Mouse (Mus musculus): ENCODE measurements around the gene Trim63.

The Trim63 gene

DNA sequence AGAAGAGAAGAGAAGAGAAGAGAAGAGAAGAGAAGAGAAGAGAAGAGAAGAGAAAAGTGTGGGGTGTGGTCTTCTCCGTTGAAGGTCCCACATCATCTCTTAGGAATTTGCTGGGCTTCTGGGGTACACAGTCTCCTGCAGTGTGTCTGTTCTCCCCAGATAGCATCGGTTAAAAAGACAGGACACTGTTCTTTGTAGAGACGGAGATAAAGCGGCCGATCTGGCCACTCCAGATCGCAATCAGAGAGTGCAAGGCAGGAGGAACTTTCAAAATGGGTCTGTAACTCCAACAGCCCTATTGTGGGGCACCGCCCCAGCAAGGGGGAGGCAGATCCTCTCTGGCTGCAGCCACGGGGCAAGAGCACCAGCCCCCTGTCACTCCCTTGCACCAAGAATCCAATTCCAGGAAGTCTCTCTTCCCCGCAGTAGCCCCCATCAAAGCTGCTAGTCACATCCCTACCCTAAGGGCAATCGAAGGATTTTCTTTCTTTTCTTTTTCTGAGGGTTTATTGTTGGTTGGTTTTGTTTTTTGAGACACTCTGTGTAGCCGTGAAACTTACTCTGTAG is 27.4 kb downstream of the Trim63 start:
- DNase-seq (ENCODE audit: low spot score in 2 of 2) = no peak

DNA sequence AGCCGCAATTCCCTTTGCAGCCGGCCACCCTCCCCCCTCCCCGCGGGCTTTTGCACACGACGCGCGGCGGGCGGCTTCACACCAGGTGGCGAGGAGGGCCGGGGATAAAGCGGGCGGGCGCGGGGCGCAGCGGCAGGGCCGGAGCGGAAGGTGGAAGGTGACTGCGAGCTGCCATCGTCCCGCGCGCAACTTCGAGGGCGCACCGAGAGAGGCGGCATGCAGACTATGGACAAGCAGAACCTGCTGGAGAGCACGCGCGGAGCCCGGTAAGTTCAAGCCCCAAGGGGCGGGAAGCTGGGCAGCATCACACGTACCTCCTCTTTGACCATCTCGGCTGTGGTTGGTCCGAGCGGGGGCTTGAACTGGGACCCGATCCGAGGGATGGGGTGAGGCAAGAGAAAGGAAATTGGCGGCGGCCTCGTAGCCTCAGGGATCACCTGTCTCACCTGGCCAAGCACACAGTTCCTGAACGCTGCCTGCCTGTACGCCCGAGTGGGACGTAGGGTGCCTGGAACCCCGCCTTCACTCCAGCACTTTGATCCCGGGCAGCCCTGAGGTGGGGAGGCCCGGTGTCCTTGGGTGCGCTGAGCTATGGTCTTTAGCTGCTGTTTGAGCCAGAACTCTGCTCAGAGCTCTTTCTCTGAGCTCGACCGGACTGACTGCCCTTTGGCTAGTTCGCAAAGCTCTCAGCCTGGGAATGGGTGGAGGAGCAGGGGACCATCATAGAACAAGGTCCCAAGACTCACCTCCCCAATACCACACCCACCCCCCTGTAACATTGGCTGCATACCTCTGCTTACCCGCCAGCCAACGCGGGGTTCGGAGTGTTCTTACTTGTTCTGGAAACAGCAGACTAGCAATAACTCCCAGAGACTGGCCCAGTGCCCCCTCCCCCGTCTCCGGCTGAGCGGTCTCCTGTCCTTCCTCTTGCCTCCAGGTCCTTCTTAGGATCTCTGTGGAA is 28.4 kb downstream of the Trim63 start, which contains the start of gene Slc30a2:
Gene Slc30a2, plus strand, starts transcription at position 111 of the 961 bp plus-strand sequence.
- DNase-seq (ENCODE audit: low spot score in 2 of 2) = peak in 1 of 2 experiments; percentile 29

DNA sequence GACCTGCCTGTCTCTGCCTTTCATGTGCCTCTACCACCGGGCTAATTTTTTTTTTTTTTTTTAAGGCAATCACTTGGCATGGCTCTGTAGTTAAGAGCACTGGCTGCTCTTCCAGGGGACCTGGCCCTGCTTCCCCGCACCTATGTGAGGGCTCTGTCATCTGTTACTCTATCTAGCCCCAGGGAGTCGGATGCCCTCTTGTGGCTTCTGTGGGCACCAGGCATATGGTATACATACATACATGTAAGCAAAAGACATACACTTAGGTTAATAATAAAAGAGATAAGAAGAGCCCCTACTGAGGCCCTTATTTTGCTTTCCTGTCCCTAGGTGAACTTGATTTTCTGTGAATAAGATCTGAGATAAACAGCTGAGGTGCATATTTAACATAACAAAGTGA is 29.7 kb downstream of the Trim63 start:
- DNase-seq (ENCODE audit: low spot score in 2 of 2) = no peak

DNA sequence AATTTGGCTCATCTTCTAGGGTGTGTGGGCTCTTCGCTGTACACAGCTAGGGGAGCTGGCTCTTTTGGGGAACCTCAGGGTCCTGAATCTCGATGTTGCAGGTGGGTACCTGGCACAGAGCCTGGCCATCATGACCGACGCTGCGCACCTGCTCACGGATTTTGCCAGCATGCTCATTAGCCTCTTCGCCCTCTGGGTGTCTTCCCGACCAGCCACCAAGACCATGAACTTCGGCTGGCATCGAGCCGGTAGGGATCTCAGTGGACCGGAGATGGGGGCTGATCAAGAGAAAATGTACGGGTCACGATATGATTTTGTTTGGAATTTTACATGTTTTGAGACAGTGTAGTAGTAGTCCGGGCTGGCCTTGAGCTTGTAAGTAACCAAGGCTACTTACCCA is 30.9 kb downstream of the Trim63 start:
- DNase-seq (ENCODE audit: low spot score in 2 of 2) = no peak

DNA sequence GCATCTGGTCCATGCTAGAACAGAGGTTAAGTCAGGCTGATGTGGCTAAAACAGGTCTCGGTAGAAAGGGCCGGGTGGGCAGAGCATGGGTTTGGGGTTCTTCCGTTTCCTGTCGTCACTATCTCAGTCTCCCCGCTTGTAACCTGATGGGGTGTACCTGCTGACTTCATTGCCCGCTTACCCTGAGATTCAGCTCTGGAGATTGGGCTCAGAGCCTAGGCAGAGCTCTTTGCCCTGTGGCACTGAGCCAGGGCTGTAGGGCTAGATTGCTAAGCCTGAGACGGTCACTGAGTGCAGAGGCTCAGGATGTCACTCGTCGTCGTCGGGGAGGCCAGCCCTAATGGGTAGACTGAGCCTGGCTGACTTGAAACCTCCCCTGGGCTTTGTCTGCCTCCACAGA is 33.2 kb downstream of the Trim63 start:
- DNase-seq (ENCODE audit: low spot score in 2 of 2) = no peak

DNA sequence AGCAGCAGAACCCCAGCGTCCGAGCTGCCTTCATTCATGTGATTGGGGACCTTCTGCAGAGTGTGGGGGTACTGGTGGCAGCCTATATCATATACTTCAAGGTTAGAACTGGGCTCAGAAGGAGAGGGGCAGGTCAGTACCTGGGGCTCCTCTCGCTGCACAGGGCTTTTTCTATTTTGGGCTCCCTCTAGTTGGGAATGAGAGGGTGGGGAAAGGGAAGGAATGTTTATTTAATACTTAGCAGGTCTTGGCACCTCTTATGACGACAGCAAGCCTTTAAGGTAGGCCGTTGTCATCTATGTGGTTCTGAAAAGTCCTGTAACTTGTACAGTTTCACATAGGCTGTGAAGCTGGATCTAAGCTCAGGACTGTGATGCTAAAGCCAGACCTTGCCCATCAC is 33.6 kb downstream of the Trim63 start:
- no peak for DNase-seq (ENCODE audit: low spot score in 2 of 2)

DNA sequence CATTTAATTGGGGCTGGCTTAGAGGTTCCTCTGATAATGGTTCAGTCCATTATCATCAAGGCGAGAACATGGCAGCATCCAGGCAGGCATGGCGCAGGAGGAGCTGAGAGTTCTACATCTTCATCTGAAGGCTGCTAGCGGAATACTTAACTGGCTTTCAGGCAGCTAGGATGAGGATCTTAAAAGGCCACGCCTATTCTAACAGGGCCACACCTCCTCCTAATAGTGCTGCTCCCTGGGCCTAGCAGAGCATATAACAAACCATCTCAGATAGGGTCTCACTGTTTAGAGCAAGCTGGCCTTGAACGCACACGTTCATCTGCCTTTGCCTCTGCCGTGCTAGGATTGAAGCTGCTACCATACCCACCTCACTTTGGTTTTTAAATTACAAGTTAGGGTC is 34.9 kb downstream of the Trim63 start:
- no peak for DNase-seq (ENCODE audit: low spot score in 2 of 2)

DNA sequence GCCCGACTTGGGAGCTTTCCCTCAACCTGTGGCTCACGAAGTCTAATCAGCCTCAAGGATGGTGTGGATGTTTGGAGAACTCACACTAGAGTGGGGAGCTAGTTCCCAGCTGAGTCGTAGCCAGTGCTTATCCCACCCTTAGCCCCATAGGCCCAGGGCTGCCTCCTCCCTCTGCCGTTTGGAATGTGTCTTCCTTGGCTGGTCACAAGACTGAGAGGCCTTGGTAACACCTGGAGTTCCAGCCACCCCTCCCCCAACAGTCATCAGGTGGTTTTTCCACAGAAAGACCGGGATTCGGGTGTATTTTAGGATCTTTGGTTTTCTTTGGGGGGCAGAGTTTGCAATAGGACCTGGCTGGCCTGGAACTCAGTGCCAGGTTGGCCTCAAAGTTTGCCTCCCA is 35.7 kb downstream of the Trim63 start:
- no peak for DNase-seq (ENCODE audit: low spot score in 2 of 2)

DNA sequence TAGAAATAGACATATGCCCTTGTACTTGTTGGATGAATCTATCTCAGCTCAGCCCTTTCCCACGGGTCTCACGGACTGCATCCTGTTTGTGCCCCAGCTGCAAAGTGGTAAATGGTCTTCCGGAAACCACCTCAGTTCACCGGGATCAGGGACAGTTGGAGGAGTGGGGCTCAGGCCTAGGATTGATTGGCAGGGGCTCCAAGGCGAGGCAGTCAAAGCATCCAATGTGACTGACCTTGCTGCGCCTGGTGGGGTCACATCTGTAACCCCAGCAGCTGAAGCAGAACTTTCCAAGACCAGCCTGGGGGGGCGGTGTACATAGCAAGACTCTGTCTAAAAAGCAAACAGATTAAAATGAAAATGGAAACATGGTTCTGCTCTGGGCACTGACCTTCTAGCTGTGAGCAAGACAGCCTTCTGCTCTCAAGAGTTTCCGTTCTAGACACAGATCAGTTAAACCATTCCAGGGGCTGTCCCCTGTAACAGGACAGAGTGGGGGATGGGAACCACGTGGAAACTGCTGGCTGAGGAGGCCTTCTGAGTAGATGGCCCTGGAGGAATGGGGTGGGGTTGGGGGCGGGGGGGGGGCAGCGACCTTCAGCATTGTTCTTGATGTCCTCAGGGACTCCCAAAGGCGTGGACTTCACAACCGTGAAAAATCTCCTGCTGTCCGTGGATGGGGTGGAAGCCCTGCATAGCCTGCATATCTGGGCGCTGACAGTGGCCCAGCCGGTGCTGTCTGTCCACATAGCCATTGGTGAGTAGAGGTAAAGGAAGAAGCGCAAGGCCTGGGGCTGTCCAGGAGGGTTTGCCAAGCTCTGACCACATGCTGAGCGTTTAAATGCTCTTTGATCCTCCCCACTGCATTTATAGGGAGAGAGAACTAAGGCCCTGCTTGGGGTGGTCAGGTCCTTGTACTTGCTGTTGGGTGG is 36.7 kb downstream of the Trim63 start:
- no peak for DNase-seq (ENCODE audit: low spot score in 2 of 2)

DNA sequence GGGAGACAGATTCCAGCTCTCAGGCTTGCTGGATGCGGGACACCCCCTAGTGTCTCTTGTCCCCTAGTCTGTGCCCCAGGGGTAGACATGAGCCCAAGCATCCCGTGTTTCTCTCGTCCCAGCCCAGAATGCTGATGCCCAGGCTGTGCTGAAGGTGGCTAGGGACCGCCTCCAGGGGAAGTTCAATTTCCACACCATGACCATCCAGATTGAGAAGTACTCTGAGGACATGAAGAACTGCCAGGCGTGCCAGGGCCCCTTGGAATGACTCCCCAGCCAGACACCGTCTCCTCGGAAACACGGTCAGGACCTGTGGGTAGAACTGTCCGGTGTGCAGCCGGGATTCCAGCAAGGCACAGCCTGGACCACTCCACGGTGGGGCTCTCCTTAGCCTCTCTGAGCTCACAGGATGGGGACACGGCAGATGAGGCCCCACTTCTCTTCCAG is 37.4 kb downstream of the Trim63 start:
- no peak for DNase-seq (ENCODE audit: low spot score in 2 of 2)

DNA sequence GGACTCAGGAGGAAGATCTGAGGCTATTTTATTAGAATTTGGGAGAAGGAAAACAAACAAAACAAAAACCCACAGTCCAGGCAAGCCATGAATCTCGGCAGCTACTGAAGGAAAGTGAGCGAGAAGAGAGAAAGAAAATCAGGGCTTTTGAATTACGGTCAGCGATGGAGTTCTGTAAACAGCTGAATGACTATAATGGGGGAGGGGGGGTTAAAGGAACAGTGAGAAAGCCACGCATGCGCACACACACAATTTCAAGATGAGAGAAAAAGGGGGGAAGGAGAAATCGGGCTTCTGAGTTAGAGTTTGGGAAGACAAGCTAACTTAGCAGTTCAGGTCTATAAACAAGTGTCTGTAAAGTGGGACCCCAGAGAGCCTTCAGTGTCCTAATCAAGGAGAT is 38.0 kb downstream of the Trim63 start:
- no peak for DNase-seq (ENCODE audit: low spot score in 2 of 2)

DNA sequence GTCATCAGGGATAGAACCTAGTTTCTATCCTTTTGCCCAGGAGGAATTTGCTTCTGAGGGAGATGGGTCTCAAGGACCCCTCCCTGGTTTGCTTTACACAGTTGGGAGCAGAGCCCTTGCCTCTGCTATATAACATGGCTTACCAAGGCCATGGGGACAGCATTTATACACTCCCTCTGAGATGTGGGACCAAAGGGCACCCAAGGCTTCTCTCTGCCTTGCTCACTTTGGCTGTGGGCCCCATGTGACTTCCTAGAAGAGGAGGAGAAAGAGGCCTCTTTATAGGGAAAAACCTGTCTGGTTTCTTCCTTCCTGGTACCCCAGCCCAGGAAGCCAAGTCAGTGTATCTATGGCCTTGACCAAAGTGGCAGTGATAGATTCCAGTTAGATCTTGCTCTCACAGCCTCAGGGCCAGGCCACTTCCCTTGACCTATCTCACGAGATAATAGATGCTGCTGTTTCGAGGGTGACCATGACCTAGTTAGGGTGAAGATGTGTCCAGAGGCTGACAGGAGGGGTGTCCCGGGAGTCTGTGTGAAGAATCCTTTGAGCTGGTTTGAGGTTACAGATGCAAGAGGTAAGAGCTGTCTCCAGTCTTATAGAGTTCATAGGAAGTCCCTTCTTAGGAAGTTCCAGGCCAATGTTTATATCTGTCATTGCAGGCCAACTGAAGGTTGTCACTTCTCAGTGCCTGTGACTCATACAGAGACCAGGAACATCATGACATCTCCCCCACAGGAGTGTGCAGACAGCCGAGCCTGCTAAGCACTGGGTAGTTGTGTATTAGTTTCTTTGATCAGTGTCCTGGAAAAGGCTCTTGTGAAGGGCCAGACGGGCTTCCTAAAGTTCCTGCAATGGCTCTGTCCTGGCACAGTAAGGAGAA is 38.8 kb downstream of the Trim63 start:
- DNase-seq (ENCODE audit: low spot score in 2 of 2) = no peak

DNA sequence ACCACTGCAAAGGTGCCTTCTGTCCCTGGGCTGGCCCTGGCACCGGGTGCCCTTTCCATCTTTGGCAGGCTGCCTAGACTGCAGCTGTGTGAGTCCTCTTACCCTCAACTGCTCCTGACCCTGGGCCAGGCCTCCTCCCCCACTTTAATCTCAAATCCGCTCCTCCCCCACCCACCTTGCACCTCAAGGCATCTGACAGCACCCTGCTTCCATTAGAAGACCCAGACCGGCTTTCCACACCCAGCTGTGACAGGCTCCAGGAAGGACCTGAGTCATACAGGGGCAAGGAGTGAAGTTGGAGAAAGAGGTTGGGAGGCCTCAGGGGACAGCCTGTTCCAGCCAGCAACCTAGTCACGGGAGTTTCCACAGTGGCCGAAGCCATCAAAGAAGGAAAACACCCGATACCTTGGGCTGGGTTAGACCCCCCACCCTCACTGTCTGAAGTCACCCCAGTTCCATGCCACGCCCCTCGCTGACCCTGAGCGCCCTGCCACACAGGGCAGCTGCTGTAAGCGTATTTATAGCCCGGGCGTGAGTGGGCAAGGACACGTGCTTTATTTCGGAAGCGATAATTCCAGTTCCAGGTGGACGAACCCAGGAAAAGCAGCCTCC is 41.0 kb downstream of the Trim63 start:
- peak in 1 of 2 experiments; percentile 60 for DNase-seq (ENCODE audit: low spot score in 2 of 2)

DNA sequence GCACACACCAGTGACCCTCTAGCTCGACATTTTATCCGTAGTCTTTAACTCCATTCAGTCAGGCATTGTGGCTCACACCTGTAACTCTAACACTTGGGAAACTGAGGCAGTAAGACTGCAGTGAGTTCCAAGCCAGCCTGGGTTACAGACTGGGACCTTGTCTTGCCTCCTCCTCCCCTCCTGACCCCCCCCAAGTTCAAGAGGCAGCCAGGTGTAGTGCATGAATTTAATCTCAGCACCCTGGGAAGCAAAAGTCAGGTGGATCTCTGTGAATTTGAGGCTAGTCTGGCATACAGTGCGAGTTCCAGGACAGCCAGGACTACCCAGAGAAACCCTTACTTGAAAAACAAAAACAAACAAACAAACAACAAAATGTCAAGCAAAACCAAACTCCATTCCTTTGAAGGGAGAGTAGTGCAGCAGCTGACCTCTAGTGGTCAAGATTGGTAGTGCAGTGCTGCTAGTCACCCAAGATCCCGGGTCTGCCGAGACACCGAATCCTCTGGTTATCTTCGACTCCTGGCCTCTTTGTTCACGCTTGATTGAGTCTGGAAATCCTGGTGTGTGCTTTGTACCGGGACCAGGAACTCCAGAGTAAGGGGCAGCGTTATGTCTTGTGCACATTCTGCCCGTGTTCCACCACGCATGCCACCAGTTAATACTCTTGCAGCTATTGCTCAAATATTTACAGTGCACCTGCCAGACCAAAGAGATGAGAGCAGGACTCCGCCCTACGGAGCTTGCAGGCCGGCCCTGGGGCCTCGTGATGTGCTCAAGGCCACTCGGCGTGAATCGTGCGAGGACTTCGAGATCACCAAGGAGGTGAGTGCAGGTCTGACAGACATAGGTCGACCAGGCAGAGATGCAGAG is 41.9 kb downstream of the Trim63 start:
- peak in 1 of 2 experiments; percentile 48 for DNase-seq (ENCODE audit: low spot score in 2 of 2)

DNA sequence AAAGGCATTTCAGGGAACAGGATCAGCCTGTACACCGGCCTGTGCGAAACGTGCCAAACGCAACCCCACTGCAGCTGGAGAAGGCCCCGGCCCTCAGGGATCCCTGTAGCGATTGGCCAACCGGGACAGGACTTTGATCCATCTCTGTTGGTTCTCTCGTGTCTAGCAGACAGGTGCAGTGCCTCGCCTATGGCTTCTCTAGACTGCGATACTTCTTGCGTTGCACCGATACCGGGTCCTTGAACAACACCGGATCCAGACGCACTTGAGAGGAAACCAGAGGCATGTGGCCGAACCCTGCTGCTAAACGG is 42.5 kb downstream of the Trim63 start:
- no peak for DNase-seq (ENCODE audit: low spot score in 2 of 2)

DNA sequence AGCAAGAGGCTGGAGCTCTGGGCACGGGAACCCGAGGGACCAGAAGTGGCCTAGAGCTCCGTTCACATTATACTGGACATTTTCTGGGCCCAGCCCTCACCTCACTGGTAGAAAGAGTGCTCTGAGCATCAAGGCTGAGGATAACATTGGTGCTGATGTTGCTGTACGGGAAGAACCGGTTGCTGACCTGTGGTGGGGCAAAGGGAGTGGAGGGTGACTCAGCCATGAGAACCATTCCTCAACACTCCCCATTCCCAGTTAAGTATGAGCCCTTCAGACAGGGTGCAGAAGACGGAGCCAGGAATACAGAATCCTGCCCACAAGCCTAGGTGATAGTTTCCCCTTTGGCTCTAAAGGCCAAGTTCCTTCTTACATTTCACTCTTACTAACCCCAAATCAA is 44.7 kb downstream of the Trim63 start:
- no peak for DNase-seq (ENCODE audit: low spot score in 2 of 2)

DNA sequence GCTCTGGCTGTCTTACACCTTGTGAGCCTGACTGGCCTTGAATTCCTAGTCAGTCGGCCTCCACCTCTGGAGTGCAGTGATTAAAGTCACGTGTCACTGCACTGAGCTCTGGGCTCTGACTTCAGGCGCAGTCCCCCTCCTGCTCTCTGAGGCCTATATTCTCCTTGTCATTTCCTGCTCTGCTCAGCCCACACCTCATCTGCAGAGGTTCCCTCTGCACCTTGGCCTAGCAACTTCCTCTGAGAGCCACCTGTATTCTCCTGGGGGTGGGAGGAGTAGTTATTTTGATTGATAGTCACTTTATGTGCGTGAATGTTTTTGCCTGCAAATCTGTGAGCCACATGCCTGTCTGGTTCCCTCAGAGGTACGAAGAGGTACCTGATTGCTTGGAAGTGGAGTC is 46.3 kb downstream of the Trim63 start:
- no peak for DNase-seq (ENCODE audit: low spot score in 2 of 2)

DNA sequence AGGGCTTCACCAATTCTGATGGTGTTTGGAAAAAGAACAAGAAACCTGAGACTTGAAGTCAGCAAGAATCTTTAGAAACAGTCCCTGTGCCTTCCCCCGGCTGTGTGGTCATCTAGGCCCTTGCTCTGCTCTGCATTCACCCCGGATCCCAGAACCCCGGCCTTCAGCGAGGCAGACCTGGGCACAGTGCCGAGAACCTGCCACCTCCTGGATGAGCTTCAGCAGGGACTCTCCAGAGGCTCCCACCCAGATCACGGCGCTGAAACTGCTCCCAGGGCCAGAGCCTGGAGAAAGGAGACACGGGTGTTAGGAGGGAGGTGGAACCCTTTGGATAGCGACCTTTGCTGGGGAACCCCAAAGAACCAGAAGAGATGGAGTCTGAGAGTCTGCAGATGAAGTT is 47.2 kb downstream of the Trim63 start:
- no peak for DNase-seq (ENCODE audit: low spot score in 2 of 2)

DNA sequence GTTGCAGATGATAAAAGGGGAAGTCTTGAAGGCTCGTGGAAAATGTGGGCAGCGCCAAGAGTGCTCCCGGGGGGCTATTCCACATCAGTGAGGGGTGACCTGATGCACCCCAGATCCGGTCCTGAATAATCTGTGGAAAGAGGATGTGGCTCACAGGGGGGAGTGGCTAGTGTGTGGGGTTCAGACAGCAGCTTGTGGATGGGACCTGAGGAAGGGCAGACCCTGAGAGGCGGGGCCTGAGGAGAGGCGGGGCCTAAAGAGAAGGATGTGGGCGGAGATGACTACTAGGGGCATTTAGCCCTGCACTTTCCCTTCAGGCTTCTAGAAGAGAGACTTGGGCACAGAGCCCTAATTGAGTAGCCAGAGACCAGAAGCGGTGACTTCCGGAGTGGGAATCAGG is 47.7 kb downstream of the Trim63 start:
- no peak for DNase-seq (ENCODE audit: low spot score in 2 of 2)

DNA sequence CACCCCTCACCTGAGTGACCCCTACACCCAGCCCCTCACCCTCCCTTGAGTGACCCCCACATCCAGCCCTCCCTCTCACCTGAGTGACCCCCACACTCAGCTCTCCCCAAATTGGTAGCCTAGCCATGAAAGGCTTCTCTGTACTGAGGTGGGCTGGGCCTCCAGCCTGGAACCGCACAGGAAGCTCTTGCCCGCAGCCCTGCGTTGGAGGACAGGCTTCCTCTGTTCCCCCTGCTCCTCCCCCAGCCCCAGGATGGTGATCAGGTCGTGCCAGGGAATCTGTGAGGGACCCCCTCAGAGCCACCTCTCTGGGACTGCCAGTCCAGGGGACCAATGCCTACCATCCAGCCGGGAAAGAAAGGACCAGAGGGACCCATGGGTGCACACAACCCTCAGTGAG is 50.4 kb downstream of the Trim63 start:
- no peak for DNase-seq (ENCODE audit: low spot score in 2 of 2)

Data from urinary bladder, postnatal 4 days (tissue).